Mouse (Mus musculus): ENCODE data around the gene Spata20. TPM values are rescaled to one million over a fixed set of nuclear protein-coding genes. Genes with fewer than 3 reads are reported as not detected.
A peak's percentile ranks its signal among the peaks of the same experiment; 100 is the strongest.

Gene Spata20
- polyA plus RNA-seq, 1 experiment from 2014 or later, result 0.05 TPM

DNA sequence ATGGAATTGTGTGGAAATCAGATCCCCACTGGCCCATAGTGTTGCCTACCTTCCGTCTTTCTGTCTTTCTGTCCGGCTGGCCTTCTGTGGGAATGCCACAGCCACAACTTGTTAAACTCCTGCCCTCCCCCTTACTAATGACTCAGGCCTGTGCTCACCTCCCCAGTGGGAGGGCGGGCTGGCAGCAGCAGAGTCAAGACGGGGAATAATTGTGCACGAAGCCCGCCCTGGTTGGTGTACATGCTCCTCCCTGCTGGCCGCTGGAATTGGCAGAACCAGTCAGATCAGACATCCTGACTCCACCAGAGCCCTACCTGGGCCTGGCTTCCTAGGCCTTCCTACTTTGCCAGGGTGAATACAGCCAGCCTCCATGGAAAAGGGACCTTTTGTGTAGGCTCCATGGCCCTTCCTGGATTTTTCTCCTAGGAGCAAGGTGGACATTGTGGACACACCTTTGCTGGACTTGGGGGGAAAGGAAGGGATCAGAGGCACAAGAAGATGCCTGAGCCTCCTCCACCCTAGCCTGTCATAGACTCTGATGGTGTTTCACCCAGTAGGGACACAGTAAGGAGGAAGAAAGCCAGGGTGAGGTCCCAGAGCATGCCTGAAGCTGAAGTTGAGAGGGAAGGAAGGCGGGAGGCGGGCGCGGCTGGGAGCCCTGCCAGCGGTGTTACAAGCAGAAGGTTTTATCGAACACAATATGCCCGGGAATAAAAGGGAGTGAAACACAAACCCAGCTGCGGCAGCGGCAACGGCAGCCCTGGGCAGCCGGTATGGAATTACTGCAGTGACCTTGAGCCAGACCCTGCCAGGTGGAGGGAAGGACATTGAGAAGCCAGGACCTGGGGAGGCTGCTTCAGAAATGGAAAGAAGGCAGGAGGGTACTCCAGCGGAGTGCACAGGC is 12.4 kb upstream of the Spata20 start:
- ATAC-seq (replicated peaks; ENCODE audit: low FRiP score), result peak; percentile 33
- peaks cover 4% of the 10 kb centered on the region; the same call in 1 of the 2 replicates for H3K27me3 ChIP-seq
- H3K27ac ChIP-seq, result peak overlapping the region; percentile 94
- H3K9me3 ChIP-seq (replicated peaks), result no peaks in the 10 kb centered on the region
- WGBS, result 16% methylated on average over 19 of the region's 19 CpGs
- peak overlapping the region; percentile 51 for H3K4me3 ChIP-seq (replicated peaks)
- peaks cover 11% of the 10 kb centered on the region for H3K36me3 ChIP-seq
- H3K4me1 ChIP-seq, result peaks cover 60% of the 10 kb centered on the region
- H3K4me2 ChIP-seq, result peak overlapping the region; percentile 74
- H3K9ac ChIP-seq, result peak overlapping the region; percentile 52

DNA sequence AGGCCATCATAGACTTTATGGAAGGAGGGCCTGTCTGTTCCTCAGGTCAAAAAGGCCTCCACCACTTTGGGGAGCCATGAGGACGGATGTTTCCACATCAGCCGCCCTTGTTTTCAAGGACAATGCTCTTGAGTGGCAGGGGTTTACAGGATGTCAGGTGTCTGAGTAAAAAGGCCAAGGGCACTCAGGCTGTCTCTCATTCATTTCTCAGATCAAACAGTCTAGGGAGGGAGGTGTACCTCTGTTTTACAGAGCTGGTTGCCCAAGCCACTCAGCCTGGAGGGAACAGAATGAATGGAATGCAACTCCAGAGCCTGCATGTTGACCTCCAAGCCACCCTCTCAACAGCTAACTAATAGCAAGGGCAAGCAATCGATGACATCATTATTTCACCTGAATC is 9.4 kb upstream of the Spata20 start:
- no peak overlapping the region for H3K4me3 ChIP-seq (replicated peaks)
- no peak overlapping the region for H3K9ac ChIP-seq
- H3K4me2 ChIP-seq, result no peak overlapping the region
- H3K4me1 ChIP-seq, result peaks cover 69% of the 10 kb centered on the region
- H3K27me3 ChIP-seq, result peaks cover 20% of the 10 kb centered on the region
- WGBS, result 84% methylated on average over 3 of the region's 3 CpGs
- H3K9me3 ChIP-seq (replicated peaks), result no peaks in the 10 kb centered on the region
- no peak for ATAC-seq (replicated peaks; ENCODE audit: low FRiP score)
- peaks cover 11% of the 10 kb centered on the region for H3K36me3 ChIP-seq
- no peak overlapping the region for H3K27ac ChIP-seq

DNA sequence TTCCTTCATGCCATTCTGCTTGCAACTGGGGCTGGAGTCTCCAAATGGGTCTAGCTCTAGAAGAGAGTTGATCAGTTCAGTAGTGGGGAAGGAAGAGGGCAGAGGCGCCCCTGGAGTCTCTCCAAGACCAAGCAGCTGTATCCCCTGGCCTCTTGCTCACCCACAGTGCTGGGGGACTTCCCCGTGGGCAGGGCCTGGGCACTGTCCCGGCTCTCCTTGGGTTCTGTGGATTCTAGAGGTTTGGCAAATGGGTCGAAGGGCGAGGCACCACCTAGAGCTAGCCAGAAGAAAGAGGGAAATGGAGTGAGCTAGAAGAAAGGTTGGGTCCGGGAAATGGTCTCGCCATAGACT is 5.7 kb upstream of the Spata20 start:
- peaks cover 11% of the 10 kb centered on the region for H3K36me3 ChIP-seq
- H3K4me3 ChIP-seq (replicated peaks), result peak overlapping the region; percentile 48
- 69% methylated on average over 7 of the region's 7 CpGs for WGBS
- H3K4me1 ChIP-seq, result peaks cover 43% of the 10 kb centered on the region
- peak overlapping the region; percentile 83 for H3K4me2 ChIP-seq
- no peak overlapping the region for H3K9ac ChIP-seq
- ATAC-seq (replicated peaks; ENCODE audit: low FRiP score), result no peak
- no peaks in the 10 kb centered on the region for H3K9me3 ChIP-seq (replicated peaks)
- H3K27me3 ChIP-seq, result peaks cover 40% of the 10 kb centered on the region
- H3K27ac ChIP-seq, result no peak overlapping the region

DNA sequence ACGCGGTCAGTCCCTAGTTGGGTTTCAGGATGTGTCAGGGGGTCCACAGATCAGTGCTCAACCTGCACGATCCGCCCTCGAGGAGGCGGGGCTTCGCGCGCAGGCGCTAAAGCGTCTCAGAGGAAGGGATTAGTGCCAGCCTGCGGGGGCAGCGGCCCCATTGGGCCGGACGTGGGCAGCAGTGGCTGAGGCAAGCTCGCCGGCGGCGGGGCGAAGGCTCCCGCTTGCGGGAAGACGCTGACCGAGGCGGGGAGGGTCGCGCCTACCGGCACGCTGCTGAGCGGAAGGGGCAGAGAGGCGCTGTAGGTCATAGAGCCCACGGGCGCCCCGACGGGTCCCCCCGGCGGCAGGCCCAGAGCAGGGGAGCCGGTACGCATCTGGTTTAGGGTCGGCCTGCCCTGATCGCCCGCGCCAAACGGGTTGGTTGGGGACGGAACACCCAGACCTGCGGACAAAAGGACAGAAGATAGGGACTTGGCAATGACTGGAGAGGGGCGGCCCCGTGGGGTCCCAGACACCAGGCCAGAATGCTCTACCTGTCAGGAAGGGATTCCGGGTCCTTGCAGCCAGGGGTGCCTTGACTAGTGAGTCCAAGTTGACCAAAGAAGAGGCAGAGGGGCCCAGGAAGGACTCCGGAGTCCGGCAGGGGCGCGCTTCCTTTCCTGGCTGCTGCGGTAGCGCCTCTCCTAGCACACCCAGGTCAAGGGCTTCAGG is 5.2 kb upstream of the Spata20 start:
- H3K9ac ChIP-seq, result peak overlapping the region; percentile 48; the same call in 1 of the 2 replicates
- peak; percentile 61 for ATAC-seq (replicated peaks; ENCODE audit: low FRiP score)

DNA sequence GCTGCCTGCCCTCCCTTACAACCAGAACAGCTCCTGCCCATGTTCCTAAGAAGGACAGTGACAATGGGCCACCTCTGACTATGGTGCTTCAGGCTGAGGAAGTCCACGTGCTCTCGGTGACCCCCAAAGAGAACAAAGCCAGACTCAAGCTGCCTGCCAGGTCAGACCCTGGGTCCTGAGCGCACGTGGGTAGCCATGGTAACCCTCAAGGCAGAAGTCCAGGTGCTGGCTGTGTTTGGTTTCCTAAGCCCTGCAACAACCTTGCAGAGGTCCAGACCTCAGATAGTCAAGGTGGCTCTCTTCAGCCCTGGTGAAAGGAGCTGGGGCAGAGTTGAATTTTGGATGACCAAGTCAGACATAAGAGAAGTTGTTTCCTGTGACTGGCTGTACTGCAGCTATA is 3.8 kb upstream of the Spata20 start:
- Histone ChIP-seq H3K4me3 (replicated peaks) (no peak overlapping the region), H3K9me3 (replicated peaks) (no peaks in the 10 kb centered on the region), H3K27ac (no peak overlapping the region), H3K4me1 (peaks cover 33% of the 10 kb centered on the region), H3K27me3 (peaks cover 58% of the 10 kb centered on the region), H3K4me2 (no peak overlapping the region), H3K9ac (no peak overlapping the region), H3K36me3 (peaks cover 2% of the 10 kb centered on the region)
- 36% methylated on average over 4 of the region's 4 CpGs for WGBS
- ATAC-seq (replicated peaks; ENCODE audit: low FRiP score), result no peak

More for the DNA sequence above, 5.2 kb upstream of the Spata20 start:
- 7% methylated on average over 55 of the region's 55 CpGs for WGBS
- H3K36me3 ChIP-seq, result peaks cover 9% of the 10 kb centered on the region
- H3K27ac ChIP-seq, result no peak overlapping the region
- H3K4me1 ChIP-seq, result peaks cover 40% of the 10 kb centered on the region
- peak overlapping the region; percentile 83 for H3K4me2 ChIP-seq
- H3K27me3 ChIP-seq, result peaks cover 46% of the 10 kb centered on the region
- H3K9me3 ChIP-seq (replicated peaks), result no peaks in the 10 kb centered on the region
- peak overlapping the region; percentile 48 for H3K4me3 ChIP-seq (replicated peaks)

DNA sequence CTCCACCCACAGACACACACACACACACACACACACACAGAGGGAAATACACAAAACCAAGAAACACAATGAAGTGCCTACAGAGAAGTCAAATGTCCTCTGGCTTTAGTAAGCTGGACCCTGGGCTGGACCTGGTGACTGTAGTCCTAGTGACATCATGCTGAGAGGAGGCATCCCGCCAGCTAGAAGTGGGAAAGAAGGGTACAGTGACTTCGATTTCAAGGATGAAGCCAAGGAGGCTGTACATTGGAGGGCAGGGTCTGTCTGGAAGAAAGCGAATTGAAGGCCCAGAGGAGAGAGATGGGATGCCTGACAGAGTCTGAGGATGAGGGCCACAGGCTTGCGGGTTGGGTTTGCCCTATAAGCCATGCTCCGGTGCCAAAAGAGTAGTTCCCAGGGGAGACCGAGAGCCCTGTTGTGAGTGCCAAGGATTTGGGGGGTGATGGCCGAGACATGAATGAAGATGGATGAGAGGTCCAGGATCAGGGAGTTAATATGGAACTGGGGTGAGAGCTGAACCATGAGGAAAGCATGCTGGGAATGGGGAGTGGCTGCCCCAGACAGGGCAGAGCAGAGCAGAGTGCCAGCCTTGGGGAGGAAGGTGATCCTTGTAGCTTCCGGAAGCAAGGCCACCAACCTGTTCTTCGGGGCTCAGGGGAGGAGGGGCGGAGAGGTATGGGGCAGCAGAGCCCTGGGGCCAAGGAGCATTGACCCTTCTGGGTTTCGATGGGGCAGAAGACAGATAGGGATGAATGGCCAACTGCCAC is 3.0 kb upstream of the Spata20 start:
- Histone ChIP-seq H3K4me1 (peaks cover 33% of the 10 kb centered on the region), H3K9ac (no peak overlapping the region), H3K4me2 (no peak overlapping the region), H3K27ac (no peak overlapping the region), H3K36me3 (no peaks in the 10 kb centered on the region; the same call in 1 of the 2 replicates), H3K27me3 (peaks cover 59% of the 10 kb centered on the region), H3K4me3 (replicated peaks) (no peak overlapping the region), H3K9me3 (replicated peaks) (no peaks in the 10 kb centered on the region)
- ATAC-seq (replicated peaks; ENCODE audit: low FRiP score), result no peak
- 83% methylated on average over 11 of the region's 11 CpGs for whole genome bisulfite sequencing

DNA sequence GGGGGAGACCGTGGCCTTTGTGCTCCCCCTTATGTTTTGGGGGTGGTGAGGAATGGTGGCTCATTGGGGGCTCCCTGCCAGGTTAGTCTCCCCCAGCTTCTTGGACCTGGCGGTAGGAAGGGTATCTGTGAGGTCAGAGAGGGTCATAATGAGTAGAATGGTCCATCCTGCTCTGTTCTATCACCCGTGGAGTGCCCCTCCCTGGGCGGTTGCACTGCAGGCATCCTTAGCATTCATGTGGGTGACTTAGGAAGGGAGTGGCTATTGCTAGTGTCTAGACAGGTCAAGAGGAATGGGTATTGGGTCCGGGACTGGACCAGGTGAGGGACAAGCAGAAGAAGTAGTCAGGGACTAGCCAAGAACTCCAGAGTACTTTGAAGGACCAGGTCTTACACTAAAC is 756 bp downstream of the Spata20 start:
- Histone ChIP-seq H3K4me2 (no peak overlapping the region), H3K9me3 (replicated peaks) (no peaks in the 10 kb centered on the region), H3K36me3 (no peaks in the 10 kb centered on the region), H3K27me3 (peaks cover 40% of the 10 kb centered on the region), H3K4me3 (replicated peaks) (no peak overlapping the region), H3K4me1 (peaks cover 20% of the 10 kb centered on the region), H3K27ac (no peak overlapping the region), H3K9ac (no peak overlapping the region)
- 65% methylated on average over 5 of the region's 5 CpGs for WGBS
- no peak for ATAC-seq (replicated peaks; ENCODE audit: low FRiP score)

DNA sequence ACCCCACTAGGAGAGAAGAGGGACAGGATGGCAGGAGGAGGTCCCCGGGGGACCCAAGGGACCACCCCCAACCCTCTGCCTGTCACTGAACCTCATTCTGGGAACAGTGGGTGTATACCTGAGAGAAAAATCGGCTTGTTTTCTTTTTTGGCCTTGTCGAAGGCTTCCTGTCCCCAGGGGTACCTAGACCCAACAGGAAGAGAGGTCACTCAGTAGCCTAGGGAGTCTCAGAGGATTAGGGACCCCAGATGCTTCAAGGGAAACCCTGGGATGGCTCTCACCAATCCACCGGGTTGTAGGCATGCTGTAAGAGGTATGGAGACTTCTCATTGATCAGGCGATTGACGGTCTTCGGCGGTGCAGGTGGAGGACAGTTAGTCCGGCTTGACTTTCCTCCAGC is 1.3 kb downstream of the Spata20 start:
- peaks cover 38% of the 10 kb centered on the region for H3K27me3 ChIP-seq
- H3K4me3 ChIP-seq (replicated peaks), result no peak overlapping the region
- no peak overlapping the region for H3K4me2 ChIP-seq
- whole genome bisulfite sequencing, result 88% methylated on average over 9 of the region's 9 CpGs
- no peaks in the 10 kb centered on the region for H3K36me3 ChIP-seq
- H3K4me1 ChIP-seq, result peaks cover 15% of the 10 kb centered on the region
- no peak overlapping the region for H3K9ac ChIP-seq
- no peak overlapping the region for H3K27ac ChIP-seq
- no peaks in the 10 kb centered on the region for H3K9me3 ChIP-seq (replicated peaks)
- ATAC-seq (replicated peaks; ENCODE audit: low FRiP score), result no peak

DNA sequence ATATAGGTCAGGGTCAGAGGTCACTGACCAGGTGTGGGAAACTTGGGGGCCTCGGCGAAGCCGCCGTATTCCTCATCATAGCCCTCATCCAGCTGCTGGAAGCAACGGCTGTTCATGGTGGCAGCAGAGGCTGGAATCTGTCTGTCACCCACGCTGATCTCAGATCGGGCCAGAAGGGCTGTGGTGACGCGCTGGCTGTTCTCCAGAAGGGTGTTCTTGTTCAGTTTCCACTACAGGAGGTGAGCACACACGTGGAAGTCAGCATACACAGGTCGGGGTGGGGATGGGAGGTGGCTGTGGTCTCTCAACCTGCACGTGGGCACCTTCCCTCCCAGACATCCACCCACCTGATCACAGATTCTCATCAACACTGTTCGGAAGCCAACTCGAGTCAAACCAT is 2.1 kb downstream of the Spata20 start:
- H3K9me3 ChIP-seq (replicated peaks), result no peaks in the 10 kb centered on the region
- H3K4me3 ChIP-seq (replicated peaks), result no peak overlapping the region
- no peak for ATAC-seq (replicated peaks; ENCODE audit: low FRiP score)
- WGBS, result 74% methylated on average over 14 of the region's 14 CpGs
- H3K36me3 ChIP-seq, result no peaks in the 10 kb centered on the region
- no peak overlapping the region for H3K27ac ChIP-seq
- peaks cover 35% of the 10 kb centered on the region for H3K27me3 ChIP-seq
- H3K4me2 ChIP-seq, result no peak overlapping the region
- H3K4me1 ChIP-seq, result peaks cover 10% of the 10 kb centered on the region
- H3K9ac ChIP-seq, result no peak overlapping the region

DNA sequence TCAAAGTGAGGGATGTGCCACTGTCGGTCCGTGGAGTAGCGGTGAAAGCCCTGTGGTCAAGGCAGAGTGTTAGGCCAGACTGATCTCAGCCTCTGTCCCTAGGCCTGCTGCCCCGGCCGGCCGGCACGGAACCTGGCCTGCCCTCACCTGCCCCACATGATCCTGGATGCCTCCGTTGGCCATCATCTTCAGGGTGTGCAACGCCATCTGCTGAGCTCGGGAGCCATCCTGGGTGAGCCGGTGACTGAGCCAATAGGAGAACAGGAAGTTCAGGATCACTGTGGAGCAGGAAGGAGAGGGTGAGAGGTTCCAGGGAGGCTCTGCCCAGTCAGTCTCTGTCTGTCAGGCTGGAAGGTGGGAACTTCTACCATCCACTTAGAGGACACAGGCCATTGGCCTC is 2.5 kb downstream of the Spata20 start:
- Histone ChIP-seq H3K27me3 (peaks cover 40% of the 10 kb centered on the region), H3K27ac (no peak overlapping the region), H3K9ac (no peak overlapping the region), H3K4me3 (replicated peaks) (no peak overlapping the region), H3K9me3 (replicated peaks) (no peaks in the 10 kb centered on the region), H3K4me1 (peaks cover 10% of the 10 kb centered on the region), H3K36me3 (no peaks in the 10 kb centered on the region), H3K4me2 (no peak overlapping the region)
- WGBS, result 78% methylated on average over 11 of the region's 11 CpGs
- ATAC-seq (replicated peaks; ENCODE audit: low FRiP score), result no peak

DNA sequence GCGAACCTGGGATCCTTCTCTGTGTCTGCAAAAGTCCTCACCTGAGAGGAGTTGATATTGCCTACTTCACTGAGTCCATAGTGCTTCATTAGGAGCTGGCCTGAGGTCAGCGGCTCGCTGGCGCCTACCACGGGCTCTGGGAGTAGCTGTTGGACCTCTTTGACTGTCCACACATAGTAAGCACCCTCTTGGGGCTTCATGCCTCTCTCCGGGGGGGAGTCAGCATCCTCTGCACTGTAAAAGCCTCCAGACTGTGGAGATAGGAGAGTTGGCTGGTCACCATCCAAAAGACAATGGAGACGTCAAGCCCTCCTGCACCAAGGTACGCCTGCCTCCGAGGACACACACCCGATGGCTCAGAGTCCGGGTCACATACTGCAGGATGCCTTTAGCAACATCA is 3.2 kb downstream of the Spata20 start:
- Histone ChIP-seq H3K4me1 (peaks cover 10% of the 10 kb centered on the region), H3K27me3 (peaks cover 44% of the 10 kb centered on the region), H3K9me3 (replicated peaks) (no peaks in the 10 kb centered on the region), H3K4me3 (replicated peaks) (no peak overlapping the region), H3K9ac (no peak overlapping the region), H3K36me3 (no peaks in the 10 kb centered on the region), H3K27ac (no peak overlapping the region), H3K4me2 (no peak overlapping the region)
- 91% methylated on average over 11 of the region's 11 CpGs for WGBS
- no peak for ATAC-seq (replicated peaks; ENCODE audit: low FRiP score)

DNA sequence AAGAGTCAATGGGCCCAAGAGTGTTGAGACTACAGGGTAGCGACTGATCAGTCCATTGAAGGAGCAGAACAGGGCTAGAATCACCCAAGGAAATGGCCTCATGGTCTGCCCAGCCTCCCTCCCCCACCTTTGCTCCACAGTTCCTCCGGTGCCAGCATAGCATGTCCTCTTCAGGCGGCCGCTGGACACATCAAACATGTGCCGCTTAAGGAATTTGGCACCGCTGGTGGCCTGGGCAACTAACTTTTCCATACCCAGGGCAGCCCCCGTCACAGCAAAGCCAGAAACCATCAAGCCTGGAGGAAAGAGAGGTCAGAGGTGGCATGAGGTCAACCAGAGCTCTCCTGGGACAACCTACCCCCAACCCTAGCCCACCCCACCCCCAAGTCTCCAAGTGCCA is 4.0 kb downstream of the Spata20 start:
- no peak for ATAC-seq (replicated peaks; ENCODE audit: low FRiP score)
- WGBS, result 97% methylated on average over 7 of the region's 7 CpGs
- peaks cover 43% of the 10 kb centered on the region for H3K27me3 ChIP-seq
- H3K9me3 ChIP-seq (replicated peaks), result no peaks in the 10 kb centered on the region
- no peaks in the 10 kb centered on the region for H3K36me3 ChIP-seq
- H3K4me1 ChIP-seq, result peaks cover 10% of the 10 kb centered on the region
- no peak overlapping the region for H3K9ac ChIP-seq
- no peak overlapping the region for H3K4me2 ChIP-seq
- H3K27ac ChIP-seq, result no peak overlapping the region
- H3K4me3 ChIP-seq (replicated peaks), result no peak overlapping the region
